Mouse (Mus musculus): ENCODE results near the gene P2ry14.
"Not testable (repeated sequence)": the region's sequence is repeated elsewhere in the genome, so short reads cannot be mapped to it uniquely, and the experiment has no call there.

P2ry14 gene

GRCm38 (mm10) chr3:59102146-59102545, 51.3 kb downstream of the P2ry14 start:
- DNase-seq, result no peak

- DNase-seq, result no peak
Measured at GRCm38 (mm10) chr3:59101218-59101986, 52.0 kb downstream of the P2ry14 start, which contains the start of gene Gpr171. Gene Gpr171 (minus strand): TSS chr3:59101821.

GRCm38 (mm10) chr3:59098540-59098939, 54.9 kb downstream of the P2ry14 start:
- DNase-seq, result no peak

GRCm38 (mm10) chr3:59097421-59097820, 56.0 kb downstream of the P2ry14 start:
- no peak for DNase-seq

- DNase-seq, result no peak
Measured at GRCm38 (mm10) chr3:59092702-59093101, 60.7 kb downstream of the P2ry14 start.

GRCm38 (mm10) chr3:59080919-59081318, 72.5 kb downstream of the P2ry14 start:
- no peak for DNase-seq

- DNase-seq, result no peak
Measured at GRCm38 (mm10) chr3:59080293-59080916, 73.0 kb downstream of the P2ry14 start.

- DNase-seq, result peak; percentile 42
Measured at GRCm38 (mm10) chr3:59079327-59079726, 74.1 kb downstream of the P2ry14 start.

- no peak for DNase-seq
Measured at GRCm38 (mm10) chr3:59078585-59078984, 74.8 kb downstream of the P2ry14 start.

- no peak for DNase-seq
Measured at GRCm38 (mm10) chr3:59077278-59077677, 76.1 kb downstream of the P2ry14 start.

- not testable (repeated sequence) for DNase-seq
Measured at GRCm38 (mm10) chr3:59069071-59069470, 84.3 kb downstream of the P2ry14 start.

- DNase-seq, result no peak
Measured at GRCm38 (mm10) chr3:59066558-59067294, 86.7 kb downstream of the P2ry14 start.

- DNase-seq, result no peak
Measured at GRCm38 (mm10) chr3:59065937-59066336, 87.5 kb downstream of the P2ry14 start.
